Mouse (Mus musculus): Measurements from ENCODE around the gene Liph. TPM values are rescaled to one million over a fixed set of nuclear protein-coding genes. Genes with fewer than 3 reads are reported as not detected.
A peak's percentile ranks its signal among the peaks of the same experiment; 100 is the strongest.
"Not testable (repeated sequence)": the region's sequence is repeated elsewhere in the genome, so short reads cannot be mapped to it uniquely, and the experiment has no call there.

Liph gene
- polyA plus RNA-seq, 1 experiment from 2014 or later = 0.94 TPM

DNA sequence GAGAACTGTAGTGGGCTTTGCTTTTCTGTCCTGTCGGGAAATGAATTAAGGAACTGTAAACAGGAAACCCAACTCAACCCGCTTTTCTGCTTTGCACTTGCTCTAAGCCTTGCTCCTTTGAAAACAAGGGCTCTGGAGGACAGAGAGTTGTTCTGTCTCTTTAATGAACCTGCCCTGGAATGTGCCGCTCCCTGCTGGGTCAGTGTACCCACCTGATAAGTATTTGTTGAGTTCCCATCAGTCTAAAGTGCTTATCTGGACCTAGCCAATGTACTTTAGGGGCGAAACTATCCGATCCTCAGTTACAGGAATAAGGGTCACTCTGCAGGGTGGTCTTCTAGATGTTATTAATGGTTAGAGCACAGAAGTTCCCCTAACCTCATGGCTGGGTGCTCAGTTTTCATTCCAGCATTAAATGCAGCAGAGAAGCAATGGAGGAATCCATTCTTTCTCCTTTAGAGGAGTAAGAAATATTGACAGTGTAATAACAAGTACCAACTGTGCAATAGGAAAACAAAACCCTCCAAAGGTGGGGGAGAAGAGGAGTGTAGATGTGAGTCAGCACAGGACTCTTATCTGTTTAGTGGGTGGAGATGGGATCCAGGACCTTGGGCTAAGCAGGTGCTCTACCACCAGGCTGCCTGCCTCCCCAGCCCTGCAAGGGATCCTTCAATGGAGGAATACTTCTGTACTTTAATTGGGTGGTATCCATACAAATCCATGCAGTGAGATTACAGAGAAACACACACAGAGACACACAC is 1.6 kb upstream of the Liph start:
- H3K4me2 ChIP-seq (replicated peaks) = no peak overlapping the region
- no peak overlapping the region for H3K9ac ChIP-seq
- H3K9me3 ChIP-seq = no peaks in the 10 kb centered on the region
- WGBS = 52% methylated on average over 5 of the region's 5 CpGs
- peaks cover 5% of the 10 kb centered on the region for H3K27me3 ChIP-seq
- no peak overlapping the region for H3K4me3 ChIP-seq
- H3K36me3 ChIP-seq = no peaks in the 10 kb centered on the region
- H3K27ac ChIP-seq = no peak overlapping the region
- ATAC-seq (ENCODE audit: low FRiP score, low read depth) = no peak
- peaks cover 5% of the 10 kb centered on the region; the same call in 1 of the 2 replicates for H3K4me1 ChIP-seq

DNA sequence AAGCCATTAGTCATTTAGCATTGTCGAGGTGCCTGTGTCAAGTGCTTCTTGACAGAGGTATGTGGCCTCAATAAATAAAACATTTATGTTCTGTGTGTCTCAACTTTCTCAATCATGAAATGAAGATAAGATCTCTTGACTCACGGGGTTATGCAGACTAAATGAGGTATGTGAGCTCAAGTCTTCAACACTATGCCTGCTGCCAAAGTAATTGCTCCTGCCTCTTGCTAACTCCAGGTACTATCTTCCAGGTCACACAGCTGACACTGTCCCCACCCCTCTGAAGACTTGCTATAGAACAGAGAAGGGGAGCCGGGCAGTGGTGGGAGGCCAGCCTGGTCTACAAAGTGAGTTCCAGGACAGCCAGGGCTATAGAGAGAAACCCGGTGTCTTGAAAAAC is 939 bp upstream of the Liph start:
- H3K27ac ChIP-seq = no peak overlapping the region

DNA sequence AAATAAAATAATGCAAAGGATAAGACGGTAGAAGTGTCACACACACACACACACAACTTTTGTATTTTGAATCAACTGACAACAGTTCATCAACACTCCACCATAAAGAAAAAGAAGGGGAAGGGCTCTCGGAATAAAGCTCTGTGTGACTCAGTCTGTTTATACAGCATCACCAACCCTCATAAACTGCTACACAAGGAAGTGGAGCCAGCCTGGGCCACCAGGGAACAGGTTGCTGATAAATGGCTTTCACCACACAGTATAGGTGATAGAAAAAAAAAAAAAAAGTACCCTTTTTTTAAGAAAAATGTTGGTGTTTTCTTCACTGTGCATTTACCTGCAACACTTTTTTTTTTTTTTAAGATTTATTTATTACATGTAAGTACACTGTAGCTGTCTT is 3.7 kb downstream of the Liph start:
- H3K9ac ChIP-seq = no peak overlapping the region
- H3K36me3 ChIP-seq = no peaks in the 10 kb centered on the region
- H3K27me3 ChIP-seq = peaks cover 5% of the 10 kb centered on the region
- H3K4me1 ChIP-seq = peaks cover 5% of the 10 kb centered on the region; the same call in 1 of the 2 replicates
- H3K4me3 ChIP-seq = no peak overlapping the region
- no peak for ATAC-seq (ENCODE audit: low FRiP score, low read depth)
- 67% methylated on average over 2 of the region's 2 CpGs for WGBS
- no peaks in the 10 kb centered on the region for H3K9me3 ChIP-seq
- H3K27ac ChIP-seq = no peak overlapping the region
- no peak overlapping the region for H3K4me2 ChIP-seq (replicated peaks)

More for the DNA sequence above, 939 bp upstream of the Liph start:
- ATAC-seq (ENCODE audit: low FRiP score, low read depth) = no peak
- WGBS = 57% methylated on average over 4 of the region's 4 CpGs
- H3K9me3 ChIP-seq = no peaks in the 10 kb centered on the region
- H3K4me2 ChIP-seq (replicated peaks) = no peak overlapping the region
- peaks cover 5% of the 10 kb centered on the region for H3K27me3 ChIP-seq
- H3K4me1 ChIP-seq = peaks cover 5% of the 10 kb centered on the region; the same call in 1 of the 2 replicates
- no peak overlapping the region for H3K4me3 ChIP-seq
- no peak overlapping the region for H3K9ac ChIP-seq
- no peaks in the 10 kb centered on the region for H3K36me3 ChIP-seq

GRCm38 (mm10) chr16:21990893-21991292 is 4.6 kb downstream of the Liph start:
- H3K4me2 ChIP-seq (replicated peaks); H3K27ac ChIP-seq; ATAC-seq (ENCODE audit: low FRiP score, low read depth); H3K4me3 ChIP-seq; H3K9me3 ChIP-seq; H3K9ac ChIP-seq; H3K36me3 ChIP-seq; H3K4me1 ChIP-seq; H3K27me3 ChIP-seq: not testable (repeated sequence)

DNA sequence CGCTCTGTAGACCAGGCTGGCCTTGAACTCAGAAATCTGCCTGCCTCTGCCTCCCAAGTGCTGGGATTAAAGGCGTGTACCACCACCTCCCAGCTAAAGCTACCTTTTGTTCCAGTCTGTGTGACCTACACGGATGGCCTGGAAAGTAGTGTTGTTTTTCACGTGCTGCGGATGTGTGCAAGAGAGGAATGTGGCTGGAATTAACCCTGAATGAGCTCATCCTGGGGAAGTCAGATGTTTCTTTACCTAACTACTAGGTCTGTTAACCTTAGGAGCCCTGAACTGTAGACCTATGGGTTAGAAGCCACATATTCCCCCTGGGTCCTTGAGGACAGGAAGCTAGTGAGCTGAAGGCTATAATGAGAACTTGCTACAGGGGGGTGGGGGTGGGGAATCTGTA is 7.5 kb downstream of the Liph start:
- no peaks in the 10 kb centered on the region for H3K36me3 ChIP-seq
- no peaks in the 10 kb centered on the region for H3K9me3 ChIP-seq
- H3K27me3 ChIP-seq = no peaks in the 10 kb centered on the region
- no peak overlapping the region for H3K4me2 ChIP-seq (replicated peaks)
- H3K4me1 ChIP-seq = no peaks in the 10 kb centered on the region
- no peak overlapping the region for H3K9ac ChIP-seq
- no peak overlapping the region for H3K4me3 ChIP-seq
- no peak for ATAC-seq (ENCODE audit: low FRiP score, low read depth)
- H3K27ac ChIP-seq = no peak overlapping the region
- 60% methylated on average over 5 of the region's 5 CpGs for WGBS

DNA sequence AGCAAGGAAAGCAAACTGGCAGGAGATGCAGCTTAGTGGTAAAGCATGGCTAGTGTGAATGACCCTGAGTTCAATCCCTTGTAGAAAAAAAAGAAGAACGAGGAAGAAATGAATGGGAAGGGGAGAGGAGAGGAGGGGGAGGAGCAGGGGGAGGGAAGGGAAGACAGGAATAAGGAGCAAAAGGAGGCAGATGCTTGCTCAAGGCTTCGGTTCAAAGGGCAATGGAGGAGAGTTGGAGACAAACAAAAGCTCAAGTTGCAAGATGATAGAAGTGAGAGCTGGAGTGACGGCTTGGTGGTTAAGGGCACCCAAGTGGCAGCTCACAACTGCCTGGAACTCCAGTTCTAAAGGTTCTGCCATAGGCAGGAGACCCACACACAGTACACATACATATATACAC is 9.3 kb downstream of the Liph start:
- Histone ChIP-seq H3K4me3 (no peak overlapping the region), H3K4me1 (no peaks in the 10 kb centered on the region), H3K4me2 (replicated peaks) (no peak overlapping the region), H3K36me3 (no peaks in the 10 kb centered on the region), H3K27ac (no peak overlapping the region), H3K9ac (no peak overlapping the region), H3K9me3 (no peaks in the 10 kb centered on the region), H3K27me3 (no peaks in the 10 kb centered on the region)
- ATAC-seq (ENCODE audit: low FRiP score, low read depth) = no peak
- 42% methylated on average over 3 of the region's 3 CpGs for WGBS

DNA sequence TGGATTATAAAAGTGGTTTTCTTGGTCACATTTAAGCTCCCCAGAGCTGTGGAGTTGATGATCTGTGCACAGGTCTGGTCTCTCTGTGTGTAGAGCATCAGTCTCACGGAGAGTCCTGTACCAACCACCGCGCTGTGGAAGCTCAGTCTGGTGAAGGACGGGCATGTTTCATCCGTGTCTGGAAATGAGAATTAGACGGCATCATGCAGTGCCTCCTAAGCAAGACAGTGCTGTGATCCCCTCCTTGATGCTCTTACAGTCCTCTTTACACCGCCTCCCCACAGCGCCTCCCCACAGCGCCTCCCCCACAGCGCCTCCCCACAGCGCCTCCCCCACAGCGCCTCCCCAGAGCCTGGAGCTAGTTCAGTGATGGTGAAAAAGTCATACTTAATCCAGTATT is 11.4 kb downstream of the Liph start:
- Histone ChIP-seq H3K4me3 (no peak overlapping the region), H3K9ac (no peak overlapping the region)
- WGBS = 89% methylated on average over 12 of the region's 12 CpGs

DNA sequence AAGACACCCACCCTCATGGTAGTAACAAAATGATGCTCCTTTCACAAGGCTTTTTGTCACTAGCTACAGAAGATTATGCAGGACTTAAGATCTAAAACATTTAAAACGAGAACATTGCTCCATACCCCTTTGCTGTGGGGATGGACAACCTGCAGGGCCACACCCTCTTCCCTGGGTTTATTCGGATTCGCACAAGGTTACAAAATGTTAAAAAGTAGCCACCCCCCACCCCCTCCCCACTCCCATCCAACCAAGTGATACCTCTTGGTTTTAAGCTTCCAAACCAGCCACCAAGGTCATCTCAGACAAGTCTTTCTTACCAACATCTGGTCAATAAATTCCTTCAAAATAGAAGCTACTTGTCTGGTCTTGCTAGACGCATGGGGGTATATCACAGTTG is 11.9 kb downstream of the Liph start:
- H3K27ac ChIP-seq = no peak overlapping the region
- H3K9me3 ChIP-seq = no peaks in the 10 kb centered on the region
- no peaks in the 10 kb centered on the region for H3K27me3 ChIP-seq
- no peaks in the 10 kb centered on the region for H3K36me3 ChIP-seq
- no peaks in the 10 kb centered on the region for H3K4me1 ChIP-seq
- no peak overlapping the region for H3K4me3 ChIP-seq
- H3K4me2 ChIP-seq (replicated peaks) = no peak overlapping the region
- H3K9ac ChIP-seq = no peak overlapping the region
- no peak for ATAC-seq (ENCODE audit: low FRiP score, low read depth)
- 90% methylated on average over 4 of the region's 4 CpGs for WGBS

More for the DNA sequence above, 11.4 kb downstream of the Liph start:
- H3K4me1 ChIP-seq = no peaks in the 10 kb centered on the region
- H3K36me3 ChIP-seq = no peaks in the 10 kb centered on the region
- ATAC-seq (ENCODE audit: low FRiP score, low read depth) = no peak
- no peak overlapping the region for H3K4me2 ChIP-seq (replicated peaks)
- no peak overlapping the region for H3K27ac ChIP-seq
- no peaks in the 10 kb centered on the region for H3K27me3 ChIP-seq
- no peaks in the 10 kb centered on the region for H3K9me3 ChIP-seq

GRCm38 (mm10) chr16:21983146-21983545 is 12.3 kb downstream of the Liph start:
- WGBS = 90% methylated on average over 9 of the region's 9 CpGs
- Histone ChIP-seq H3K4me3 (no peak overlapping the region), H3K4me2 (replicated peaks) (no peak overlapping the region), H3K27ac (no peak overlapping the region), H3K36me3 (no peaks in the 10 kb centered on the region), H3K27me3 (no peaks in the 10 kb centered on the region), H3K9ac (no peak overlapping the region), H3K9me3 (no peaks in the 10 kb centered on the region), H3K4me1 (no peaks in the 10 kb centered on the region)
- no peak for ATAC-seq (ENCODE audit: low FRiP score, low read depth)

- peaks cover 15% of the 10 kb centered on the region for H3K27me3 ChIP-seq
- 62% methylated on average over 5 of the region's 5 CpGs for WGBS
- no peak overlapping the region for H3K4me3 ChIP-seq
- no peak overlapping the region for H3K4me2 ChIP-seq (replicated peaks)
- H3K36me3 ChIP-seq = no peaks in the 10 kb centered on the region
- no peak for ATAC-seq (ENCODE audit: low FRiP score, low read depth)
- H3K27ac ChIP-seq = no peak overlapping the region
- peaks cover 4% of the 10 kb centered on the region for H3K4me1 ChIP-seq
- no peak overlapping the region for H3K9ac ChIP-seq
- no peaks in the 10 kb centered on the region for H3K9me3 ChIP-seq
Measured at GRCm38 (mm10) chr16:21977347-21977746, 18.1 kb downstream of the Liph start.

- no peak for ATAC-seq (ENCODE audit: low FRiP score, low read depth)
- H3K4me1 ChIP-seq = peaks cover 4% of the 10 kb centered on the region
- peak overlapping the region; percentile 47 for H3K4me2 ChIP-seq (replicated peaks)
- H3K4me3 ChIP-seq = peak overlapping the region; percentile 11; the same call in 1 of the 2 replicates
- 5% methylated on average over 16 of the region's 16 CpGs for WGBS
- H3K9ac ChIP-seq = peak overlapping the region; percentile 39; the same call in 1 of the 2 replicates
- H3K27me3 ChIP-seq = peaks cover 15% of the 10 kb centered on the region
- H3K27ac ChIP-seq = no peak overlapping the region
- H3K9me3 ChIP-seq = no peaks in the 10 kb centered on the region
- no peaks in the 10 kb centered on the region for H3K36me3 ChIP-seq
Measured at GRCm38 (mm10) chr16:21976203-21976602, 19.3 kb downstream of the Liph start.

- peaks cover 11% of the 10 kb centered on the region for H3K27me3 ChIP-seq
- no peaks in the 10 kb centered on the region for H3K9me3 ChIP-seq
- H3K4me2 ChIP-seq (replicated peaks) = no peak overlapping the region
- peaks cover 4% of the 10 kb centered on the region for H3K4me1 ChIP-seq
- no peaks in the 10 kb centered on the region for H3K36me3 ChIP-seq
- no peak overlapping the region for H3K9ac ChIP-seq
- no peak for ATAC-seq (ENCODE audit: low FRiP score, low read depth)
- no peak overlapping the region for H3K4me3 ChIP-seq
- 48% methylated on average over 4 of the region's 4 CpGs for WGBS
- H3K27ac ChIP-seq = no peak overlapping the region
Measured at GRCm38 (mm10) chr16:21971446-21971845, 24.0 kb downstream of the Liph start.

DNA sequence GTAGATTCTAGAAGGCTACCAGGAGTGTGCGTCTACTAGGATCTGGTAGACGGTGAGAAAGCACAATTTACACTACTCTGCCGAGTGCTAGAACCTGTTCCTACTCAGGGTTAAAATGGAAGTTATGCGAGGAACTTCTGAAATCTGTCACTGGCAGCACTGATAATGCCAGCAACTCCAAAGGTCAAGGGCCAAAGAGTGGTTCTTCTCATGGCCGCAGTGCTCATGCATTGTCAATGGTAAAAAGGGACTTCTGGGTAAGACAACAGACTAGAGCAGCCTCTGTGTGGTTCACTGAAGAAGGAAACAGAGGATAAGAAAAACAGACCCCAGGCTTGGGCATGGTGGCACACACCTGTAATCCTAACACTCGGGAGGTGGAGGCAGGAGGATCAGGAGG is 24.9 kb downstream of the Liph start:
- Histone ChIP-seq H3K36me3 (no peaks in the 10 kb centered on the region), H3K4me3 (no peak overlapping the region), H3K9me3 (no peaks in the 10 kb centered on the region), H3K9ac (no peak overlapping the region), H3K27me3 (peaks cover 2% of the 10 kb centered on the region), H3K4me1 (no peaks in the 10 kb centered on the region), H3K27ac (no peak overlapping the region), H3K4me2 (replicated peaks) (no peak overlapping the region)
- no peak for ATAC-seq (ENCODE audit: low FRiP score, low read depth)
- 88% methylated on average over 6 of the region's 6 CpGs for WGBS

Measured in limb, embryonic 13.5 days (tissue).